ENCODE assay signal across 8 mouse cellular contexts in the genomic region with DNA sequence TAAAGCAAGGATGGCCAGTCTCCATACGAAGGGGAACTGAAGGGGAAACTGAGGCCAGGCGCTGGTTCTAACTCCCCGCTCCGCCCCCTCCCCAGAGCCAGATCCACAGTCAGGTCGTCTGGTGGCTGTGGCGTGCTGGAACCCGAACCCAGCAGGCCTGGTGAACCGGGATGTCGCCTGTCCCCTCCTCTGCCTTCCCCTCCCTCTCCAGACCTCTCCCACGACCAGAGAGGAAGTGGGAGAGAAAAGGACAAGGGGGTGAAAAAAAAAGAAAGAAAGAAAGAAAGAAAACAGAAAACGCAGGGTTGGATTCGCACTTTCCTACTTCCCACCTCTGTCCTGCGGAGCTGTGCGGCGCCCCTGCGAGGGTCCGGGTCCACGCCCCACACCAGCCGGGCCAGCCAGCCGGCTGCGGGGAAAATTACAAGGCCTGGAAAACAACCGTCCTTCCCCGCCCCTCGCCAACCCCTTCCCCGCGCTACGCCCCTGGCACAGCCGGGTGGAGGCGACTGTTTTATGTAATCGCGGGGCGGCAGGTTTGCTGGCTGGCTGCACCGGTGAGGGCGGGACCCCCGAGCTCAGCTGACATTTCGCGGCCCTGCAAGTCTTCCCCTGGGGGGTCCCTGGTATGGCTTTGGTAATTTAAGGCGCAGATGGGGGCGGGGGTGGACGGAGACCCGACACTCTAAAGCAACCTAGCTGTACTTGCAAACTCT. TPM values are rescaled to one million over a fixed set of nuclear protein-coding genes. Genes with fewer than 3 reads are reported as not detected.
DNase-seq lines count a peak whose midpoint lies in the region; ATAC-seq and TF ChIP-seq lines count a peak whose summit lies in the region.

A gene (plus strand): TSS at position 255 of the 716 bp plus-strand sequence.

- TF ChIP-seq EP300 in liver, postnatal 0 days (IDR thresholded peaks at IDR 0.05; ENCODE audit: low read depth), result peak; percentile 23; the same call in 1 of the 2 replicates

- H3K4me3 ChIP-seq in embryonic facial prominence, embryonic 15.5 days (replicated peaks), result peak within 1 kb of the TSS; percentile 92
- peak within 1 kb of the TSS; percentile 94 to 97 for H3K4me3 ChIP-seq in heart, embryonic 14.5 days (ENCODE audit: control insufficient read depth in 1 of 2, insufficient read depth in 1 of 2, low read depth in 1 of 2, low read length in 2 of 2)
- H3K4me3 ChIP-seq in kidney, postnatal 0 days (replicated peaks; ENCODE audit: low read depth, low read length), result peak within 1 kb of the TSS; percentile 99
- peak within 1 kb of the TSS; percentile 97 for H3K4me3 ChIP-seq in liver, postnatal 0 days (ENCODE audit: low read depth, low read length)
- peak within 1 kb of the TSS; percentile 77 for H3K4me3 ChIP-seq in neural tube, embryonic 15.5 days (replicated peaks)

- peaks cover 40% of the 10 kb centered on the region for H3K4me1 ChIP-seq in embryonic facial prominence, embryonic 15.5 days
- peaks cover 20 to 30% of the 10 kb centered on the region in 2 experiments for H3K4me1 ChIP-seq in heart, embryonic 14.5 days (ENCODE audit: control insufficient read depth in 2 of 2, insufficient read depth in 2 of 2, low read length in 2 of 2)
- peaks cover 6% of the 10 kb centered on the region; the same call in 1 of the 2 replicates for H3K4me1 ChIP-seq in kidney, postnatal 0 days (replicated peaks; ENCODE audit: insufficient read depth, low read length)
- peaks cover 38% of the 10 kb centered on the region for H3K4me1 ChIP-seq in liver, postnatal 0 days (ENCODE audit: insufficient read depth)
- H3K4me1 ChIP-seq in neural tube, embryonic 15.5 days, result peaks cover 37% of the 10 kb centered on the region

- no peak for ATAC-seq in embryonic facial prominence, embryonic 15.5 days (ENCODE audit: insufficient number of reproducible peaks, low FRiP score, low TSS enrichment, low read depth)
- no peak for ATAC-seq in heart, embryonic 14.5 days (ENCODE audit: insufficient number of reproducible peaks, insufficient read depth, low FRiP score, low read depth)
- ATAC-seq in kidney, postnatal 0 days (replicated peaks; ENCODE audit: low FRiP score, low read depth), result no peak
- no peak for ATAC-seq in liver, postnatal 0 days
- no peak for ATAC-seq in neural tube, embryonic 15.5 days (ENCODE audit: low FRiP score)

- peak; percentile 46 for DNase-seq in CD4-positive helper T cell, adult 2 months (ENCODE audit: low read depth, low spot score)
- peak; percentile 71 to 85 for DNase-seq in adrenal gland, adult (ENCODE audit: inconsistent age in 2 of 2, low spot score in 1 of 2)
- peak; percentile 45 for DNase-seq in kidney, postnatal 0 days (ENCODE audit: low spot score)
- DNase-seq in liver, postnatal 0 days, result peak; percentile 75
- DNase-seq in adipocyte (ENCODE audit: low spot score), result no peak

- peak within 1 kb of the TSS; percentile 97 for H3K9ac ChIP-seq in embryonic facial prominence, embryonic 15.5 days
- H3K9ac ChIP-seq in heart, embryonic 14.5 days (ENCODE audit: low read length), result peak within 1 kb of the TSS; percentile 99
- H3K9ac ChIP-seq in kidney, postnatal 0 days (ENCODE audit: low read depth, low read length), result peak within 1 kb of the TSS; percentile 99
- peak within 1 kb of the TSS; percentile 100 for H3K9ac ChIP-seq in liver, postnatal 0 days (replicated peaks)
- H3K9ac ChIP-seq in neural tube, embryonic 15.5 days (replicated peaks), result peak within 1 kb of the TSS; percentile 94

- no peak for TF ChIP-seq CTCF in kidney, postnatal 0 days (IDR thresholded peaks at IDR 0.05; ENCODE audit: low read depth)
- TF ChIP-seq CTCF in liver, postnatal 0 days (IDR thresholded peaks at IDR 0.05; ENCODE audit: low read depth), result no peak

- peak within 1 kb of the TSS; percentile 96 for H3K4me2 ChIP-seq in embryonic facial prominence, embryonic 15.5 days (replicated peaks)
- H3K4me2 ChIP-seq in heart, embryonic 14.5 days (ENCODE audit: low read length), result peak within 1 kb of the TSS; percentile 99
- H3K4me2 ChIP-seq in kidney, postnatal 0 days (ENCODE audit: low read length), result peak within 1 kb of the TSS; percentile 100
- peak within 1 kb of the TSS; percentile 98 for H3K4me2 ChIP-seq in liver, postnatal 0 days (ENCODE audit: low read depth, low read length)
- H3K4me2 ChIP-seq in neural tube, embryonic 15.5 days, result peak within 1 kb of the TSS; percentile 98

- H3K9me3 ChIP-seq in embryonic facial prominence, embryonic 15.5 days (replicated peaks), result no peaks in the 10 kb centered on the region
- no peaks in the 10 kb centered on the region for H3K9me3 ChIP-seq in heart, embryonic 14.5 days (ENCODE audit: control insufficient read depth, low read length)
- no peaks in the 10 kb centered on the region for H3K9me3 ChIP-seq in kidney, postnatal 0 days (replicated peaks; ENCODE audit: low read length)
- H3K9me3 ChIP-seq in liver, postnatal 0 days (ENCODE audit: low read length), result no peaks in the 10 kb centered on the region
- H3K9me3 ChIP-seq in neural tube, embryonic 15.5 days (replicated peaks), result no peaks in the 10 kb centered on the region

- no peaks in the 10 kb centered on the region for H3K36me3 ChIP-seq in embryonic facial prominence, embryonic 15.5 days
- no peaks in the 10 kb centered on the region for H3K36me3 ChIP-seq in heart, embryonic 14.5 days (ENCODE audit: control insufficient read depth, insufficient read depth, low read length)
- H3K36me3 ChIP-seq in kidney, postnatal 0 days (ENCODE audit: insufficient read depth, low read length), result no peaks in the 10 kb centered on the region
- no peaks in the 10 kb centered on the region; the same call in 1 of the 2 replicates for H3K36me3 ChIP-seq in liver, postnatal 0 days (replicated peaks; ENCODE audit: insufficient read depth, low read length)
- no peaks in the 10 kb centered on the region for H3K36me3 ChIP-seq in neural tube, embryonic 15.5 days

- H3K27me3 ChIP-seq in embryonic facial prominence, embryonic 15.5 days, result peaks cover 15% of the 10 kb centered on the region
- peaks cover 5% of the 10 kb centered on the region for H3K27me3 ChIP-seq in heart, embryonic 14.5 days (ENCODE audit: control insufficient read depth, insufficient read depth, low read length)
- H3K27me3 ChIP-seq in kidney, postnatal 0 days (ENCODE audit: insufficient read depth, low read length), result no peaks in the 10 kb centered on the region
- no peaks in the 10 kb centered on the region for H3K27me3 ChIP-seq in liver, postnatal 0 days (ENCODE audit: insufficient read depth, low read length)
- peaks cover 43% of the 10 kb centered on the region for H3K27me3 ChIP-seq in neural tube, embryonic 15.5 days (replicated peaks)

- WGBS in embryonic facial prominence, embryonic 15.5 days, result 2% methylated on average over 40 of the region's 41 CpGs
- WGBS in heart, embryonic 14.5 days, result 3% methylated on average over 39 of the region's 41 CpGs
- WGBS in kidney, postnatal 0 days, result 2% methylated on average over 39 of the region's 41 CpGs
- 2% methylated on average over 40 of the region's 41 CpGs for WGBS in liver, postnatal 0 days (ENCODE audit: insufficient replicate concordance)
- WGBS in neural tube, embryonic 15.5 days, result 3% methylated on average over 39 of the region's 41 CpGs

- H3K27ac ChIP-seq in embryonic facial prominence, embryonic 15.5 days (replicated peaks), result peak within 1 kb of the TSS; percentile 99
- H3K27ac ChIP-seq in heart, embryonic 14.5 days (replicated peaks in 1 of 2; ENCODE audit: control insufficient read depth in 1 of 2, insufficient read depth in 1 of 2, low read depth in 2 of 2, low read length in 2 of 2), result peak within 1 kb of the TSS; percentile 45 to 99; a peak in 3 of 4 replicates
- H3K27ac ChIP-seq in kidney, postnatal 0 days, result peak within 1 kb of the TSS; percentile 100
- peak within 1 kb of the TSS; percentile 100 for H3K27ac ChIP-seq in liver, postnatal 0 days (ENCODE audit: low read depth)
- H3K27ac ChIP-seq in neural tube, embryonic 15.5 days (replicated peaks), result peak within 1 kb of the TSS; percentile 98

RNA-seq across cellular contexts. Expression of the gene that starts here (rescaled TPM):
- 57.6 and 59.4 TPM in 2 replicates for polyA plus RNA-seq in embryonic facial prominence, embryonic 15.5 days (2015; fragmentation: Nextera tagmentation; extraction: Ambion mirVana)
- polyA plus RNA-seq in heart, embryonic 14.5 days (2014; fragmentation: Nextera tagmentation; extraction: Ambion mirVana), result 16.8 and 18.8 TPM in 2 replicates
- 33.7 and 37.4 TPM in 2 replicates for polyA plus RNA-seq in kidney, postnatal 0 days (2015; fragmentation: Nextera tagmentation; extraction: Ambion mirVana)
- 29.7 and 33.8 TPM in 2 replicates for polyA plus RNA-seq in liver, postnatal 0 days (2015; fragmentation: Nextera tagmentation; extraction: Ambion mirVana)
- polyA plus RNA-seq in neural tube, embryonic 15.5 days (2015; fragmentation: Nextera tagmentation; extraction: Ambion mirVana), result 14.8 and 21.0 TPM in 2 replicates
